Mouse (Mus musculus) embryonic facial prominence, embryonic 10.5 days (tissue): ENCODE results near the gene Macf1. TPM values are rescaled to one million over a fixed set of nuclear protein-coding genes. Genes with fewer than 3 reads are reported as not detected.
"Not testable (repeated sequence)": the region's sequence is repeated elsewhere in the genome, so short reads cannot be mapped to it uniquely, and the experiment has no call there.

Experiments
- DNase-seq: peaks from one replicate; pipeline ENCODE4 v3.0.0-alpha.2; 2017; ENCODE audit warnings: low spot score
- H3K27ac ChIP-seq: fragments of 300-500 bp; sonication (generic); replicated peaks from 2 replicates; pipeline ENCODE4 v1.5.1; 2016; ENCODE audit warnings: mild to moderate bottlenecking
- H3K27me3 ChIP-seq: fragments of 300-500 bp; sonication (generic); replicated peaks from 2 replicates; pipeline ENCODE4 v1.6.1; 2016; ENCODE audit warnings: low read depth, mild to moderate bottlenecking; ENCODE audit not compliant: poor library complexity, severe bottlenecking
- H3K36me3 ChIP-seq: fragments of 300-500 bp; sonication (generic); replicated peaks from 2 replicates; pipeline ENCODE4 v1.6.1; 2016; ENCODE audit warnings: mild to moderate bottlenecking, moderate library complexity
- H3K4me1 ChIP-seq: fragments of 300-500 bp; sonication (generic); 2 replicates; pipeline ENCODE4 v1.6.1; 2016
- H3K4me3 ChIP-seq: fragments of 300-500 bp; sonication (generic); 2 replicates; pipeline ENCODE4 v1.5.1; 2016; ENCODE audit warnings: mild to moderate bottlenecking, moderate library complexity
- H3K9me3 ChIP-seq: fragments of 300-500 bp; sonication (generic); 2 replicates; pipeline ENCODE4 v1.6.1; 2016; ENCODE audit warnings: mild to moderate bottlenecking
- WGBS: fragments of 180-500 bp; shearing (Covaris S2); methylation state at CpG from one replicate; pipeline ENCODE4 v1.1.7; 2016; 5-methylcytosine and 5-hydroxymethylcytosine counted together
- polyA plus RNA-seq: library from polyadenylated mRNA; unstranded; fragments of >200 nt; fragmentation: Nextera tagmentation; extraction: Ambion mirVana; gene quantifications from 2 replicates; pipeline ENCODE4 v1.2.1, GENCODE M21; 2016

Macf1 gene
- polyA plus RNA-seq, 1 experiment from 2014 or later = 47.4 TPM

GRCm38 (mm10) chr4:123335796-123336585 lies 348.2 kb downstream of the Macf1 start:
- WGBS = 66% methylated on average over 14 of the region's 14 CpGs
- Histone ChIP-seq H3K9me3 (0 out of 2 replicates have a peak, but pooled peaks cover 2% of the 10 kb centered on the region), H3K4me3 (no peak overlapping the region), H3K4me1 (peaks cover 4% of the 10 kb centered on the region; the same call in 1 of the 2 replicates), H3K27ac (no peak overlapping the region), H3K27me3 (peaks cover 37% of the 10 kb centered on the region), H3K36me3 (no peaks in the 10 kb centered on the region)
- no peak for DNase-seq

- not testable (repeated sequence) for H3K9me3 ChIP-seq, H3K4me3 ChIP-seq, DNase-seq, H3K27ac ChIP-seq, H3K4me1 ChIP-seq, H3K36me3 ChIP-seq
- WGBS = 82% methylated on average over 10 of the region's 10 CpGs
- peaks cover 29% of the 10 kb centered on the region for H3K27me3 ChIP-seq
These were observed 348.9 kb downstream of the Macf1 start for GRCm38 (mm10) chr4:123335244-123335643.

- DNase-seq = no peak
- Histone ChIP-seq H3K36me3 (no peaks in the 10 kb centered on the region), H3K4me1 (peaks cover 4% of the 10 kb centered on the region; the same call in 1 of the 2 replicates), H3K4me3 (no peak overlapping the region), H3K9me3 (0 out of 2 replicates have a peak, but pooled peaks cover 2% of the 10 kb centered on the region), H3K27ac (no peak overlapping the region), H3K27me3 (peaks cover 19% of the 10 kb centered on the region; the same call in 1 of the 2 replicates)
- 53% methylated on average over 3 of the region's 3 CpGs for WGBS
These were observed 350.0 kb downstream of the Macf1 start for GRCm38 (mm10) chr4:123334177-123334576.

- Histone ChIP-seq H3K9me3 (0 out of 2 replicates have a peak, but pooled peaks cover 2% of the 10 kb centered on the region), H3K27me3 (0 out of 2 replicates have a peak, but pooled peaks cover 8% of the 10 kb centered on the region), H3K4me3 (no peak overlapping the region), H3K36me3 (no peaks in the 10 kb centered on the region), H3K4me1 (peaks cover 4% of the 10 kb centered on the region; the same call in 1 of the 2 replicates), H3K27ac (no peak overlapping the region)
- 93% methylated on average over 4 of the region's 4 CpGs for WGBS
- no peak for DNase-seq
These were observed 351.0 kb downstream of the Macf1 start for GRCm38 (mm10) chr4:123333151-123333550.

- H3K36me3 ChIP-seq, DNase-seq, H3K27ac ChIP-seq, H3K4me1 ChIP-seq, H3K9me3 ChIP-seq, H3K4me3 ChIP-seq, H3K27me3 ChIP-seq: not testable (repeated sequence)
- WGBS = 65% methylated on average over 1 of the region's 1 CpGs
These were observed 352.2 kb downstream of the Macf1 start for GRCm38 (mm10) chr4:123331961-123332360.

GRCm38 (mm10) chr4:123331326-123331725 lies 352.8 kb downstream of the Macf1 start:
- no peak for DNase-seq
- Histone ChIP-seq H3K9me3 (0 out of 2 replicates have a peak, but pooled peaks cover 2% of the 10 kb centered on the region), H3K27ac (no peak overlapping the region), H3K27me3 (0 out of 2 replicates have a peak, but pooled peaks cover 7% of the 10 kb centered on the region), H3K4me3 (no peak overlapping the region), H3K36me3 (no peaks in the 10 kb centered on the region), H3K4me1 (peaks cover 4% of the 10 kb centered on the region; the same call in 1 of the 2 replicates)
- WGBS = 76% methylated on average over 5 of the region's 5 CpGs

GRCm38 (mm10) chr4:123328946-123329345 lies 355.2 kb downstream of the Macf1 start:
- H3K27ac ChIP-seq = no peak overlapping the region
- H3K27me3 ChIP-seq = peaks cover 14% of the 10 kb centered on the region
- no peak for DNase-seq
- WGBS = 70% methylated on average over 6 of the region's 6 CpGs
- H3K36me3 ChIP-seq = no peaks in the 10 kb centered on the region
- 0 out of 2 replicates have a peak, but pooled peaks cover 3% of the 10 kb centered on the region for H3K4me1 ChIP-seq
- 0 out of 2 replicates have a peak, but pooled peaks cover 2% of the 10 kb centered on the region for H3K9me3 ChIP-seq
- no peak overlapping the region for H3K4me3 ChIP-seq

GRCm38 (mm10) chr4:123327630-123328029 lies 356.5 kb downstream of the Macf1 start:
- WGBS = 44% methylated on average over 3 of the region's 3 CpGs

GRCm38 (mm10) chr4:123326087-123326486 lies 358.1 kb downstream of the Macf1 start:
- Histone ChIP-seq H3K4me1 (peaks cover 10% of the 10 kb centered on the region; the same call in 1 of the 2 replicates), H3K4me3 (no peak overlapping the region), H3K9me3 (0 out of 2 replicates have a peak, but pooled peaks cover 5% of the 10 kb centered on the region), H3K27ac (no peak overlapping the region), H3K27me3 (peaks cover 38% of the 10 kb centered on the region), H3K36me3 (no peaks in the 10 kb centered on the region)
- DNase-seq = no peak
- WGBS = 89% methylated on average over 3 of the region's 3 CpGs

More at GRCm38 (mm10) chr4:123327630-123328029, 356.5 kb downstream of the Macf1 start:
- peaks cover 10% of the 10 kb centered on the region; the same call in 1 of the 2 replicates for H3K4me1 ChIP-seq
- no peak overlapping the region for H3K4me3 ChIP-seq
- no peak overlapping the region for H3K27ac ChIP-seq
- 0 out of 2 replicates have a peak, but pooled peaks cover 1% of the 10 kb centered on the region for H3K9me3 ChIP-seq
- no peak for DNase-seq
- H3K36me3 ChIP-seq = no peaks in the 10 kb centered on the region
- peaks cover 27% of the 10 kb centered on the region for H3K27me3 ChIP-seq

- peak; percentile 37 for DNase-seq
- H3K9me3 ChIP-seq = 0 out of 2 replicates have a peak, but pooled peaks cover 5% of the 10 kb centered on the region
- no peaks in the 10 kb centered on the region for H3K36me3 ChIP-seq
- peak within 1 kb of the TSS; percentile 44 for H3K4me3 ChIP-seq
- 9% methylated on average over 13 of the region's 13 CpGs for WGBS
- peaks cover 38% of the 10 kb centered on the region for H3K27me3 ChIP-seq
- H3K4me1 ChIP-seq = peaks cover 18% of the 10 kb centered on the region
- H3K27ac ChIP-seq = no peak within 1 kb of the TSS
These were observed 360.6 kb downstream of the Macf1 start, which contains the start of gene Oxct2a for GRCm38 (mm10) chr4:123323534-123323933. Gene Oxct2a (minus strand): TSS chr4:123323634.

GRCm38 (mm10) chr4:123322910-123323309 lies 361.2 kb downstream of the Macf1 start:
- Histone ChIP-seq H3K27me3 (peaks cover 38% of the 10 kb centered on the region), H3K4me3 (peak overlapping the region; percentile 44), H3K4me1 (peaks cover 18% of the 10 kb centered on the region)
- H3K36me3 ChIP-seq, H3K27ac ChIP-seq, H3K9me3 ChIP-seq: not testable (repeated sequence)
- peak; percentile 32 for DNase-seq
- WGBS = 15% methylated on average over 33 of the region's 38 CpGs

- Histone ChIP-seq H3K27me3 (no peaks in the 10 kb centered on the region), H3K9me3 (0 out of 2 replicates have a peak, but pooled peaks cover 3% of the 10 kb centered on the region), H3K36me3 (peaks cover 3% of the 10 kb centered on the region; the same call in 1 of the 2 replicates), H3K4me1 (peaks cover 19% of the 10 kb centered on the region), H3K4me3 (no peak overlapping the region), H3K27ac (no peak overlapping the region)
- 85% methylated on average over 3 of the region's 3 CpGs for WGBS
- DNase-seq = no peak
These were observed 369.7 kb downstream of the Macf1 start for GRCm38 (mm10) chr4:123314497-123314896.
